Mouse (Mus musculus) limb, embryonic 15.5 days (tissue): Measurements from ENCODE around the gene Plcxd2. TPM values are rescaled to one million over a fixed set of nuclear protein-coding genes. Genes with fewer than 3 reads are reported as not detected.
A peak's percentile ranks its signal among the peaks of the same experiment; 100 is the strongest.

Experiments used
- ATAC-seq: fragments of 200-750 bp; cut with Nextera tagmentation; 2 replicates; pipeline ENCODE4 v1.8.0; 2017; ENCODE audit warnings: low read depth, moderate TSS enrichment; ENCODE audit not compliant: insufficient number of reproducible peaks, low FRiP score, low TSS enrichment
- H3K27ac ChIP-seq: fragments of 300-500 bp; sonication (generic); 2 replicates; pipeline ENCODE4 v1.5.1; 2015; ENCODE audit warnings: moderate library complexity, mild to moderate bottlenecking, inconsistent platforms
- H3K27me3 ChIP-seq: fragments of 300-500 bp; sonication (generic); 2 replicates; pipeline ENCODE4 v1.6.1; 2015; ENCODE audit warnings: inconsistent platforms
- H3K36me3 ChIP-seq: fragments of 300-500 bp; sonication (generic); 2 replicates; pipeline ENCODE4 v1.6.1; 2015; ENCODE audit warnings: inconsistent platforms
- H3K4me1 ChIP-seq: fragments of 300-500 bp; sonication (generic); 2 replicates; pipeline ENCODE4 v1.6.1; 2015; ENCODE audit warnings: inconsistent platforms
- H3K4me2 ChIP-seq: fragments of 300-500 bp; sonication (generic); 2 replicates; pipeline ENCODE4 v1.6.1; 2015; ENCODE audit warnings: mild to moderate bottlenecking, inconsistent platforms
- H3K4me3 ChIP-seq: fragments of 300-500 bp; sonication (generic); 2 replicates; pipeline ENCODE4 v1.5.1; 2015; ENCODE audit warnings: mild to moderate bottlenecking, inconsistent platforms
- H3K9ac ChIP-seq: fragments of 300-500 bp; sonication (generic); 2 replicates; pipeline ENCODE4 v1.6.1; 2015; ENCODE audit warnings: inconsistent platforms
- H3K9me3 ChIP-seq: fragments of 300-500 bp; sonication (generic); 2 replicates; pipeline ENCODE4 v1.6.1; 2016; ENCODE audit warnings: inconsistent platforms
- WGBS: fragments of 180-500 bp; shearing (Covaris S2); methylation state at CpG from one replicate; pipeline ENCODE4 v1.1.7; 2015; 5-methylcytosine and 5-hydroxymethylcytosine counted together
- polyA plus RNA-seq: library from polyadenylated mRNA; unstranded; fragments of >200 nt; fragmentation: Nextera tagmentation; extraction: Ambion mirVana; gene quantifications from 2 replicates; pipeline ENCODE4 v1.2.1, GENCODE M21; 2015

The Plcxd2 gene
- polyA plus RNA-seq, 1 experiment from 2014 or later = 2.8 TPM

GRCm38 (mm10) chr16:45976251-45976650, 33.8 kb downstream of the Plcxd2 start:
- H3K27me3 ChIP-seq = no peaks in the 10 kb centered on the region
- H3K9me3 ChIP-seq = no peaks in the 10 kb centered on the region
- no peaks in the 10 kb centered on the region for H3K4me1 ChIP-seq
- no peak overlapping the region for H3K9ac ChIP-seq
- no peak overlapping the region for H3K27ac ChIP-seq
- WGBS = 83% methylated on average over 1 of the region's 1 CpGs
- ATAC-seq = no peak
- no peak overlapping the region for H3K4me2 ChIP-seq
- no peaks in the 10 kb centered on the region for H3K36me3 ChIP-seq
- no peak overlapping the region for H3K4me3 ChIP-seq

DNA sequence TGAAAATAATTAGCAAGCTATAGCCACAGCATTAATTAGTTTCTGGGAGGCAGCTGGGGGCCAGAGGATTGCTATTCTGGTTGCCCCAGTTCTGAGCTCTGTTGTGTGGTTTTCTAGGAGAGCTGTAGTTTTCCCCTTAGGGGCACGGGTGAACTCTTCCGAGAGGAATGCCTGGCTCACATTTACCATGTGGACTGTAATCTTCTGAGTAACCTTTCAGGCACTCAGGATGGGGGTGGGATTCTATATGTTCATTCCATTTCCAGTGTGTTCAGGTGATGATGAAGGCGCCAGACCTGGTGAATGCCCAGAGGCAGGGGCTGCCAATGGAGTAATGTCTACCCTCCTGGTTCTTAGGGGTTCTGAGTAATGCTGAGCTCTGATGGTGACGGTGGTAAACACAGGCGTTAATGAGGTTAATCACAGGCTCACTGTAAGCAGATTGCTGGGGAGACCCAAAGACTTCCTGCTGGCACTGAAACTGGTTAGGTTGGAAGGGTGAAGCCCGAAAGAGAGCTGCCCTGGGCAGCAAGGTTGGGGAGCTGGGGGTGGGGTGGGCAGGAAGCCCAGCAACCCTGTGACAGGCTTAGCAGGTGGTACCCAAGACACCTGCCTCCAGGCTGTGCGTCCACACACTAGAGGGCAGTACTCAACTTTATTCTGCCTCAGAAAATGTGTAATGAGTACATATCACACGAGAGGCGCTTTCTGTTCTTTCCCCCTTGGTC, 35.9 kb downstream of the Plcxd2 start:
- Histone ChIP-seq H3K4me3 (no peak overlapping the region), H3K27me3 (no peaks in the 10 kb centered on the region), H3K9me3 (no peaks in the 10 kb centered on the region), H3K27ac (no peak overlapping the region), H3K4me2 (no peak overlapping the region), H3K4me1 (no peaks in the 10 kb centered on the region), H3K36me3 (no peaks in the 10 kb centered on the region; the same call in 1 of the 2 replicates), H3K9ac (no peak overlapping the region)
- 46% methylated on average over 9 of the region's 9 CpGs for WGBS
- ATAC-seq = no peak

GRCm38 (mm10) chr16:45970187-45970586, 39.8 kb downstream of the Plcxd2 start:
- no peak for ATAC-seq
- 86% methylated on average over 2 of the region's 2 CpGs for WGBS
- Histone ChIP-seq H3K27me3 (no peaks in the 10 kb centered on the region), H3K9ac (no peak overlapping the region), H3K36me3 (no peaks in the 10 kb centered on the region; the same call in 1 of the 2 replicates), H3K9me3 (no peaks in the 10 kb centered on the region), H3K4me3 (no peak overlapping the region), H3K27ac (no peak overlapping the region), H3K4me2 (no peak overlapping the region), H3K4me1 (peaks cover 2% of the 10 kb centered on the region; the same call in 1 of the 2 replicates)

- Histone ChIP-seq H3K4me1 (peaks cover 2% of the 10 kb centered on the region; the same call in 1 of the 2 replicates), H3K4me2 (no peak overlapping the region), H3K27me3 (no peaks in the 10 kb centered on the region), H3K9me3 (no peaks in the 10 kb centered on the region), H3K27ac (no peak overlapping the region), H3K9ac (no peak overlapping the region), H3K36me3 (no peaks in the 10 kb centered on the region; the same call in 1 of the 2 replicates), H3K4me3 (no peak overlapping the region)
- ATAC-seq = no peak
- 69% methylated on average over 5 of the region's 5 CpGs for WGBS
These were observed 41.3 kb downstream of the Plcxd2 start for GRCm38 (mm10) chr16:45968716-45969115.

DNA sequence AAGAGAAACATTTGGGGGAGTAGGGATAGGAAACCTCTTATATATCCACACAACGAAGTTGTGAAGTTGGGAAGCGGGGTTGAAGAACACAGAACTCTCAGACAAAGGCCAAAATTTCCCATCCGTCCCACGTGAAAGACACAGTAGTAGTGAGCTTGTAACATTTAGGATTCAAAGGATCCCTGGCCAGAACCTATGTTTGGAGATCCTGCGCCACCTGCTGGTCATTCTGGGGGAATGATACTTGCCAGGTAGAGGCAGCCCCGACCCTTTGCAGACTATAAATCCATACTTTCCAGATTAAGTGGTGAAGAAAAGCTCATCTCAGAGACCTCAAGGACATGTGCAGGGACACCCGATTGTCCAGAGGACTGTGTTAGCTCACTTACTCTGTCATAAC, 42.5 kb downstream of the Plcxd2 start:
- ATAC-seq = 0 out of 2 replicates have a peak, but pooled peaks have one; percentile 67
- no peak overlapping the region; the same call in 1 of the 2 replicates for H3K27ac ChIP-seq
- H3K9ac ChIP-seq = no peak overlapping the region
- no peaks in the 10 kb centered on the region; the same call in 1 of the 2 replicates for H3K36me3 ChIP-seq
- H3K27me3 ChIP-seq = no peaks in the 10 kb centered on the region
- no peak overlapping the region for H3K4me2 ChIP-seq
- H3K4me3 ChIP-seq = no peak overlapping the region
- peaks cover 2% of the 10 kb centered on the region; the same call in 1 of the 2 replicates for H3K4me1 ChIP-seq
- H3K9me3 ChIP-seq = no peaks in the 10 kb centered on the region
- WGBS = 14% methylated on average over 7 of the region's 7 CpGs

GRCm38 (mm10) chr16:45966604-45967003, 43.4 kb downstream of the Plcxd2 start:
- Histone ChIP-seq H3K27ac (no peak overlapping the region), H3K4me2 (no peak overlapping the region), H3K4me1 (peaks cover 2% of the 10 kb centered on the region; the same call in 1 of the 2 replicates), H3K9me3 (no peaks in the 10 kb centered on the region), H3K36me3 (no peaks in the 10 kb centered on the region; the same call in 1 of the 2 replicates), H3K9ac (no peak overlapping the region), H3K4me3 (no peak overlapping the region), H3K27me3 (no peaks in the 10 kb centered on the region)
- 82% methylated on average over 5 of the region's 5 CpGs for WGBS
- ATAC-seq = no peak

DNA sequence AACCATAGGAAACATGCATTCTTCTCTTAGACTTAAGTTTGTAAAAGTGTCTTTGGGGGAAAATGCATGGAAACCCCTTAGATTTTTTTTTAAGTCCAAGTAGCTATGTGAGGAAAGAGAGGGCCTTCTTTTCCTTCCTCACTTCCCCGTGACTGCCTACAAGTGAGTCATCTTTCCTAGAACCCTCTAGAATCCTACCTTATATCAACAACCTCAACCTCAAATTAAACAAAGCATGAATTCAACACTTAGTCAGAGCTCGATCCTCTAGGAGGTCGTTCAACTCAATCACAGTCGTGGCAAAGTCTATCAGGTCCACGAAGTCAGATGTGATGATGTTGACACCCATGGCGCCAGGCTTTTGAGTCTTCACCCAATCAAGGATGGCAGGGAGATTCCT, 45.2 kb downstream of the Plcxd2 start:
- no peaks in the 10 kb centered on the region for H3K27me3 ChIP-seq
- H3K4me3 ChIP-seq = no peak overlapping the region
- no peaks in the 10 kb centered on the region for H3K9me3 ChIP-seq
- H3K4me1 ChIP-seq = peaks cover 2% of the 10 kb centered on the region; the same call in 1 of the 2 replicates
- no peak overlapping the region for H3K4me2 ChIP-seq
- H3K36me3 ChIP-seq = no peaks in the 10 kb centered on the region; the same call in 1 of the 2 replicates
- no peak for ATAC-seq
- 79% methylated on average over 6 of the region's 6 CpGs for WGBS
- H3K27ac ChIP-seq = no peak overlapping the region
- H3K9ac ChIP-seq = no peak overlapping the region

GRCm38 (mm10) chr16:45963837-45964236, 46.2 kb downstream of the Plcxd2 start:
- H3K4me2 ChIP-seq = no peak overlapping the region
- no peaks in the 10 kb centered on the region for H3K9me3 ChIP-seq
- WGBS = 89% methylated on average over 8 of the region's 8 CpGs
- ATAC-seq = no peak
- H3K36me3 ChIP-seq = no peaks in the 10 kb centered on the region
- H3K27ac ChIP-seq = no peak overlapping the region
- no peak overlapping the region for H3K4me3 ChIP-seq
- no peak overlapping the region for H3K9ac ChIP-seq
- no peaks in the 10 kb centered on the region for H3K27me3 ChIP-seq
- H3K4me1 ChIP-seq = peaks cover 2% of the 10 kb centered on the region; the same call in 1 of the 2 replicates

DNA sequence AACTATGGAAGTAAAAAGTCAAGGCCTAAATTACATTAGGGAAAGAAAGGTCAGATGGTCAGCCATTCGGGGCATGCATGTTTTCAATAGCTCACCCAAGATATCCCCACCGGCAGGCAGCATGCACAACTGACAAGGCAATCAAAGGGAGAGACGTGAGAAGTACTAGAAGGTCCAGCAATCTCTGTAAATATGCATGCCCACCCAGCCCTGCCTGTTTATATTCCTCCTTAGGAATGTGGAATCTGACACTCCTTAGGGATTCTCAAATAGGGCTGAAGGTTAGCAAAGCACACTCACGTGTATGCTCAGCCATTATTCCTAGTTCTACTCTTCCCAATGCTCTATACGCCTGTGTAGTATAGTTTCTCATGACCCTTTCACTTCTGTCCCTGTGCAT, 46.9 kb downstream of the Plcxd2 start:
- no peaks in the 10 kb centered on the region for H3K36me3 ChIP-seq
- H3K9me3 ChIP-seq = no peaks in the 10 kb centered on the region
- no peaks in the 10 kb centered on the region for H3K27me3 ChIP-seq
- H3K4me3 ChIP-seq = no peak overlapping the region
- ATAC-seq = no peak
- H3K9ac ChIP-seq = no peak overlapping the region
- peaks cover 2% of the 10 kb centered on the region; the same call in 1 of the 2 replicates for H3K4me1 ChIP-seq
- H3K27ac ChIP-seq = no peak overlapping the region
- no peak overlapping the region for H3K4me2 ChIP-seq
- 48% methylated on average over 5 of the region's 5 CpGs for WGBS

DNA sequence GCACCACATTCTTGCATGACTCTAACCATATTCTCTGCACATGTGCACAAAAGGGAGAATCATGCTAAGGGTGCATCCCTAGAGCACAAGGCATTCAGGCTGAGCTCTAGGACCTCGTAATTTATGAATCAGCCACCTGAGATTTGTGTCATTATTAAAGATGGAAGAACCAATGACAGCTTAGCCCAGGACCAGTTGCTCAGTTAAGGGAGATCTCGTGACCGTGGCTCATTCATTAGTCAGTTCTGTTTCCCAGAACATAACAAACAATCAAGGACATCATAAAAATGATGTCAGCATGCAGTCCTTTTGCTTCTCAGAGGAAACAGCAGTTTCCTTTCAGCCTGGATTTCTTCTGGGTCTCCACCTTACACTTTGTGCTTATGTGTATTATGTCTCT, 49.0 kb downstream of the Plcxd2 start:
- no peak overlapping the region for H3K27ac ChIP-seq
- no peaks in the 10 kb centered on the region for H3K9me3 ChIP-seq
- H3K27me3 ChIP-seq = no peaks in the 10 kb centered on the region
- H3K4me3 ChIP-seq = no peak overlapping the region
- no peak overlapping the region for H3K9ac ChIP-seq
- no peak overlapping the region for H3K4me2 ChIP-seq
- ATAC-seq = no peak
- no peaks in the 10 kb centered on the region for H3K36me3 ChIP-seq
- 64% methylated on average over 3 of the region's 3 CpGs for WGBS
- no peaks in the 10 kb centered on the region for H3K4me1 ChIP-seq

DNA sequence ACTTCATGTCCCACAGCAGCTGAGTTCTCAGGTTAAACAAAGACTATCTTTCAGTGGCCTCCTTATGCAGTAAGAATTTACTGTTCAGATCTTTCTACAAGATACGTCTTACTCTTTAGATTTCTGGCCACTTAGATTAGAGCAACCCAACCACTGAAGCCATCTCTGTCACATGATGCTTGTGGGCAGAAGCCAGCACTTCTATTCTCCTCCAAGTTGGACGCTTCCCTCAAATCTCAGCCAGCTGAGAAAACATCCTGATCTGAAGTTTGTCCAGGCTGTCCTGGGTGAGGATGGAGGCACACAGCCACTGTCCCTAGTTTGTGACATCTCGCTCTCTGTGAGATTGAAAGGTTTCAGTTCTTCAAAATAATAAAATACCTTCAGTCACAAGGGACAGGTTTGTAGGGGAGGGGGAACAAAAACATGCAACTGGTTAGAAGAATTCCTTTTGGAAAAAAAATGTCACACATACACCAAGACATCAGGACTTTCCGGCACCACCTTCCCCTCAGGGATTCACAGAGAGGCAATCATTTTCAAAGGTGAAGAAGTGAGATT, 53.5 kb downstream of the Plcxd2 start:
- Histone ChIP-seq H3K4me1 (no peaks in the 10 kb centered on the region), H3K9me3 (no peaks in the 10 kb centered on the region), H3K36me3 (no peaks in the 10 kb centered on the region), H3K27ac (no peak overlapping the region), H3K4me2 (no peak overlapping the region), H3K9ac (no peak overlapping the region), H3K4me3 (no peak overlapping the region), H3K27me3 (no peaks in the 10 kb centered on the region)
- ATAC-seq = no peak
- 77% methylated on average over 4 of the region's 4 CpGs for WGBS

DNA sequence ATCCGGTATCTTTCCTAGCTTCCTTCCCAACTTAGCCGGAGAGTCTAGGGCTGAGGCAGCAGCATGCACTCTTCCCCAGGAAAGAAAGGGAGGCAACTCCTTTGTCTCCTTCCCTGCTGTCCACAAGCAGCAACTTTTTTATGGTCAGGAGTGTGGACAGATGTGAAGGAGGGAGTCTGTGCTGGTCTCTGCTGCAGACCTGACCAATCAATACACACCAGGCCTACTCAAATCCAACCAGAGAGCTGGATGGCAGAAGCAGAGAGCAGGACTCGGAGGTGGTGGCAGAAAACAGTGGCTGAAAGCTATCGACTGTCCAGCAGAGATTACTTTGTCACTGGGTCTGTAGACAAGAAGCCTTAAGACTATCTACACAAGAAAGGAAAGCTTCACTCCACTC, 56.6 kb downstream of the Plcxd2 start, which contains the start of gene Phldb2:
Gene Phldb2, minus strand, starts transcription at position 205 of the 400 bp plus-strand sequence.
- no peak within 1 kb of the TSS for H3K4me2 ChIP-seq
- H3K27ac ChIP-seq = no peak within 1 kb of the TSS
- no peaks in the 10 kb centered on the region for H3K36me3 ChIP-seq
- 80% methylated on average over 4 of the region's 4 CpGs for WGBS
- no peak for ATAC-seq
- no peaks in the 10 kb centered on the region for H3K27me3 ChIP-seq
- H3K4me1 ChIP-seq = no peaks in the 10 kb centered on the region
- no peak within 1 kb of the TSS for H3K9ac ChIP-seq
- no peaks in the 10 kb centered on the region for H3K9me3 ChIP-seq
- no peak within 1 kb of the TSS for H3K4me3 ChIP-seq
